9 mouse cellular contexts compared by ENCODE assay signal in genomic region chr2:76406937-76407441, GRCm38 (mm10). TPM values are rescaled to one million over a fixed set of nuclear protein-coding genes. Genes with fewer than 3 reads are reported as not detected.
DNase-seq lines count a peak whose midpoint lies in the region; ATAC-seq and TF ChIP-seq lines count a peak whose summit lies in the region.
"Had no signal": no experiment of that assay in that cellular context is flagged by ENCODE, and none has a peak within 500 bp of the region (broad histone marks: within the 10 kb centered on the region; RNA-seq: fewer than 3 reads in every experiment).

No protein-coding gene starts in this region.

- no peaks in the 10 kb centered on the region for H3K36me3 ChIP-seq in liver, postnatal 0 days (replicated peaks; ENCODE audit: insufficient read depth, low read length)

- TF ChIP-seq CTCF in liver, postnatal 0 days (IDR thresholded peaks at IDR 0.05; ENCODE audit: low read depth): no peak

- peaks cover 36% of the 10 kb centered on the region for H3K27me3 ChIP-seq in liver, postnatal 0 days (ENCODE audit: insufficient read depth, low read length)

- H3K27ac ChIP-seq in liver, postnatal 0 days (ENCODE audit: low read depth): no peak overlapping the region

- peak; percentile 80 for DNase-seq in Muller cell, postnatal 12 days (ENCODE audit: inconsistent ontology term)
- peak; percentile 82 to 85 for DNase-seq in cerebellum, adult 18-20 months
- DNase-seq in forelimb bud, embryonic 11.5 days (ENCODE audit: low read depth, low spot score): peak; percentile 54
- peak; percentile 48 to 52 for DNase-seq in heart, postnatal 36 days
- peak; percentile 50 to 70 for DNase-seq in layer of hippocampus, adult 18-20 months (ENCODE audit: low spot score in 2 of 2)
- DNase-seq in liver, postnatal 0 days: peak; percentile 31
- peak; percentile 46 for DNase-seq in ovary, adult 18-20 months (ENCODE audit: low spot score)
- peak; percentile 77 for DNase-seq in yolk sac, embryonic 10.5 days (ENCODE audit: low spot score)

- intact Hi-C loops in heart, postnatal 36 days (cut with DNase I): loop anchor here (1.0 kb wide), 1 partner anchor 38 kb away; the partner anchor contains the start of gene Rbm45

- peak overlapping the region; percentile 63 for H3K4me3 ChIP-seq in liver, postnatal 0 days (ENCODE audit: low read depth, low read length)

- peak overlapping the region; percentile 95 for H3K4me2 ChIP-seq in liver, postnatal 0 days (ENCODE audit: low read depth, low read length)

- peak overlapping the region; percentile 54 for H3K9ac ChIP-seq in liver, postnatal 0 days (replicated peaks)

- H3K9me3 ChIP-seq in liver, postnatal 0 days (ENCODE audit: low read length): no peaks in the 10 kb centered on the region

- WGBS in liver, postnatal 0 days (ENCODE audit: insufficient replicate concordance): under 1% methylated on average over 48 of the region's 49 CpGs

- TF ChIP-seq EP300 in liver, postnatal 0 days (IDR thresholded peaks at IDR 0.05; ENCODE audit: low read depth): no peak

- H3K4me1 ChIP-seq in liver, postnatal 0 days (ENCODE audit: insufficient read depth): peaks cover 8% of the 10 kb centered on the region

- peak; percentile 25 for ATAC-seq in liver, postnatal 0 days

RNA-seq across cellular contexts. Expression of gene Osbpl6, which starts 0.7 kb away (rescaled TPM):
- 10 to 100 TPM; 11.2 to 13.0 TPM for total RNA-seq in heart, postnatal 36 days (2021)
- total RNA-seq in layer of hippocampus, adult 18-20 months (2021): 10 to 100 TPM; 62.4 to 67.2 TPM
- polyA plus RNA-seq in liver, postnatal 0 days (2015; fragmentation: Nextera tagmentation; extraction: Ambion mirVana): 0.23 and 0.27 TPM in 2 replicates

RNA-seq across cellular contexts. Expression of gene Rbm45, which starts 37.2 kb away (rescaled TPM):
- total RNA-seq in heart, postnatal 36 days (2021): 10 to 100 TPM; 21.0 to 21.3 TPM
- total RNA-seq in layer of hippocampus, adult 18-20 months (2021): 10 to 100 TPM; 42.5 to 45.6 TPM
- 4.4 and 6.3 TPM in 2 replicates for polyA plus RNA-seq in liver, postnatal 0 days (2015; fragmentation: Nextera tagmentation; extraction: Ambion mirVana)

RNA-seq across cellular contexts. Expression of gene Cyct, which starts 46.7 kb away (rescaled TPM):
- not detected for total RNA-seq in heart, postnatal 36 days (2021)
- total RNA-seq in layer of hippocampus, adult 18-20 months (2021): not detected
- polyA plus RNA-seq in liver, postnatal 0 days (2015; fragmentation: Nextera tagmentation; extraction: Ambion mirVana): not detected in 2 replicates
- polyA plus RNA-seq: large intestine, adult 2 months had no signal

Comparison
In these comparisons a context has a peak if more than half of its experiments do, and no peak if none do; other contexts are left out.
1. DNase-seq: peak in every context shown above with its lines; median percentile 84 in cerebellum, adult 18-20 months; 80 in Muller cell, postnatal 12 days; 77 in yolk sac, embryonic 10.5 days; 60 in layer of hippocampus, adult 18-20 months; 54 in forelimb bud, embryonic 11.5 days; 50 in heart, postnatal 36 days; 46 in ovary, adult 18-20 months; 31 in liver, postnatal 0 days.
2. RNA of gene Osbpl6, which starts 0.7 kb away (total RNA-seq): 62.4 to 67.2 TPM in layer of hippocampus, adult 18-20 months; 11.2 to 13.0 TPM in heart, postnatal 36 days; every median in the first group is over 4 times any median in the second.